In genomic region chr1:90288892-90289731, GRCm38 (mm10) we compare ENCODE assay signal across 8 mouse cellular contexts.
DNase-seq lines count a peak whose midpoint lies in the region; ATAC-seq and TF ChIP-seq lines count a peak whose summit lies in the region.

No protein-coding gene starts in this region.

- 58% methylated on average over 8 of the region's 8 CpGs for WGBS in forebrain, embryonic 11.5 days
- 59% methylated on average over 8 of the region's 8 CpGs for WGBS in forebrain, embryonic 13.5 days
- 18% methylated on average over 8 of the region's 8 CpGs for WGBS in liver, embryonic 14.5 days (ENCODE audit: insufficient replicate concordance)
- 64% methylated on average over 8 of the region's 8 CpGs for WGBS in thymus, adult 2 months

- H3K4me2 ChIP-seq in forebrain, embryonic 11.5 days (ENCODE audit: low read depth, low read length, severe bottlenecking) = no peak overlapping the region
- no peak overlapping the region for H3K4me2 ChIP-seq in forebrain, embryonic 13.5 days
- peak overlapping the region; percentile 69 for H3K4me2 ChIP-seq in liver, embryonic 14.5 days (ENCODE audit: low read depth)

- DNase-seq in forebrain, embryonic 11.5 days (ENCODE audit: low spot score) = no peak
- DNase-seq in 416B (ENCODE audit: low read depth) = peak; percentile 6
- DNase-seq in liver, embryonic 14.5 days (ENCODE audit: low read depth in 3 of 3, low spot score in 3 of 3) = peak; percentile 78 to 84 (median 81)
- no peak for DNase-seq in frontal cortex, adult 2 months (ENCODE audit: extremely low spot score in 1 of 2, low spot score in 1 of 2)
- DNase-seq in thymus, adult 2 months = no peak

- ATAC-seq in forebrain, embryonic 11.5 days (replicated peaks; ENCODE audit: low FRiP score) = peak; percentile 55
- no peak for ATAC-seq in forebrain, embryonic 13.5 days
- peak; percentile 89 for ATAC-seq in erythroid progenitor cell, adult 5-6 weeks (replicated peaks; ENCODE audit: low FRiP score, poor library complexity, severe bottlenecking)
- ATAC-seq in liver, embryonic 14.5 days (ENCODE audit: insufficient read depth) = peak; percentile 99
- no peak for ATAC-seq in monocyte, adult 5-6 weeks (replicated peaks; ENCODE audit: insufficient number of reproducible peaks, low FRiP score, low TSS enrichment, poor library complexity, severe bottlenecking)

- peak; percentile 87 for TF ChIP-seq EP300 in liver, embryonic 14.5 days (IDR thresholded peaks at IDR 0.05; ENCODE audit: low read depth)

- H3K27me3 ChIP-seq in forebrain, embryonic 11.5 days (ENCODE audit: control insufficient read depth, insufficient read depth, low read length) = no peaks in the 10 kb centered on the region
- no peaks in the 10 kb centered on the region for H3K27me3 ChIP-seq in forebrain, embryonic 13.5 days
- no peaks in the 10 kb centered on the region for H3K27me3 ChIP-seq in liver, embryonic 14.5 days (ENCODE audit: control insufficient read depth, insufficient read depth, low read length)
- no peaks in the 10 kb centered on the region for H3K27me3 ChIP-seq in thymus, adult 2 months (ENCODE audit: control insufficient read depth, insufficient read depth, low read length)

- peak; percentile 27; the same call in 1 of the 2 replicates for TF ChIP-seq CTCF in liver, embryonic 14.5 days (IDR thresholded peaks at IDR 0.05; ENCODE audit: low read depth)
- TF ChIP-seq CTCF in thymus, adult 2 months (IDR thresholded peaks at IDR 0.05; ENCODE audit: borderline replicate concordance, control insufficient read depth, extremely low read depth, insufficient read depth, low read length, poor library complexity) = no peak

- no peak for TF ChIP-seq POLR2A in thymus, adult 2 months (IDR thresholded peaks at IDR 0.05; ENCODE audit: control insufficient read depth, extremely low read depth, insufficient read depth, low read length, poor library complexity)

- H3K9ac ChIP-seq in forebrain, embryonic 11.5 days (ENCODE audit: low read length) = no peak overlapping the region
- H3K9ac ChIP-seq in forebrain, embryonic 13.5 days = no peak overlapping the region
- H3K9ac ChIP-seq in liver, embryonic 14.5 days (replicated peaks) = peak overlapping the region; percentile 73

- no peaks in the 10 kb centered on the region for H3K9me3 ChIP-seq in forebrain, embryonic 11.5 days (ENCODE audit: control insufficient read depth, low read length)
- H3K9me3 ChIP-seq in forebrain, embryonic 13.5 days (replicated peaks) = no peaks in the 10 kb centered on the region
- no peaks in the 10 kb centered on the region for H3K9me3 ChIP-seq in liver, embryonic 14.5 days (ENCODE audit: control insufficient read depth, low read length)

- peak overlapping the region; percentile 46 for H3K27ac ChIP-seq in forebrain, embryonic 11.5 days (ENCODE audit: low read depth, low read length)
- H3K27ac ChIP-seq in forebrain, embryonic 13.5 days = no peak overlapping the region
- peak overlapping the region; percentile 99 for H3K27ac ChIP-seq in liver, embryonic 14.5 days
- H3K27ac ChIP-seq in thymus, adult 2 months (ENCODE audit: control insufficient read depth, insufficient read depth, low read length) = no peak overlapping the region

- H3K4me3 ChIP-seq in forebrain, embryonic 11.5 days (ENCODE audit: low read depth, low read length) = no peak overlapping the region
- no peak overlapping the region for H3K4me3 ChIP-seq in forebrain, embryonic 13.5 days
- peak overlapping the region; percentile 43 to 51 for H3K4me3 ChIP-seq in liver, embryonic 14.5 days (ENCODE audit: insufficient read depth in 1 of 2, low read depth in 2 of 2, low read length in 2 of 2)
- no peak overlapping the region for H3K4me3 ChIP-seq in thymus, adult 2 months (ENCODE audit: control insufficient read depth, insufficient read depth, low read length)

- H3K4me1 ChIP-seq in forebrain, embryonic 11.5 days (replicated peaks; ENCODE audit: control insufficient read depth, insufficient read depth, low read length) = peaks cover 9% of the 10 kb centered on the region
- H3K4me1 ChIP-seq in forebrain, embryonic 13.5 days = peaks cover 36% of the 10 kb centered on the region
- peaks cover 37 to 53% of the 10 kb centered on the region in 2 experiments for H3K4me1 ChIP-seq in liver, embryonic 14.5 days (replicated peaks; ENCODE audit: control insufficient read depth in 2 of 2, insufficient read depth in 2 of 2, low read length in 1 of 2)
- H3K4me1 ChIP-seq in thymus, adult 2 months (replicated peaks; ENCODE audit: control insufficient read depth, insufficient read depth, low read length) = no peaks in the 10 kb centered on the region

- H3K36me3 ChIP-seq in forebrain, embryonic 11.5 days (ENCODE audit: control insufficient read depth, insufficient read depth, low read length) = no peaks in the 10 kb centered on the region
- H3K36me3 ChIP-seq in forebrain, embryonic 13.5 days (ENCODE audit: poor library complexity, severe bottlenecking) = no peaks in the 10 kb centered on the region
- H3K36me3 ChIP-seq in liver, embryonic 14.5 days (replicated peaks; ENCODE audit: control insufficient read depth, insufficient read depth, low read depth) = no peaks in the 10 kb centered on the region
- no peaks in the 10 kb centered on the region for H3K36me3 ChIP-seq in thymus, adult 2 months (ENCODE audit: control insufficient read depth, insufficient read depth, low read length)

Comparison
In these comparisons a context has a peak if more than half of its experiments do, and no peak if none do; other contexts are left out.
1. ATAC-seq: peak in forebrain, embryonic 11.5 days (single experiment), erythroid progenitor cell, adult 5-6 weeks (single experiment) and liver, embryonic 14.5 days (single experiment); none in forebrain, embryonic 13.5 days (single experiment) and monocyte, adult 5-6 weeks (single experiment).
2. H3K27ac ChIP-seq: peak in forebrain, embryonic 11.5 days (single experiment) and liver, embryonic 14.5 days (single experiment); none in forebrain, embryonic 13.5 days (single experiment) and thymus, adult 2 months (single experiment).
3. DNase-seq: peak in 416B (single experiment) and liver, embryonic 14.5 days (3 of 3); none in forebrain, embryonic 11.5 days (single experiment), frontal cortex, adult 2 months (0 of 2) and thymus, adult 2 months (single experiment).
4. H3K4me3 ChIP-seq: peak in liver, embryonic 14.5 days (2 of 2); none in forebrain, embryonic 11.5 days (single experiment), forebrain, embryonic 13.5 days (single experiment) and thymus, adult 2 months (single experiment).